Mouse (Mus musculus) MEL (cell line): Measurements from ENCODE around the gene Cpt2. TPM values are rescaled to one million over a fixed set of nuclear protein-coding genes. Genes with fewer than 3 reads are reported as not detected.
A peak's percentile ranks its signal among the peaks of the same experiment; 100 is the strongest.

Source experiments
- DNase-seq: peaks from one replicate; pipeline ENCODE4 v3.0.0; 2011; ENCODE audit warnings: low read depth, low spot score
- H3K27ac ChIP-seq: 2 replicates; pipeline ENCODE4 v1.5.1; 2012; ENCODE audit warnings: low read depth, mild to moderate bottlenecking, control low read depth, low read length, moderate library complexity; ENCODE audit not compliant: control insufficient read depth
- H3K27me3 ChIP-seq, 2 experiments: fragments of 150-350 bp in 1 of 2; sonication (generic) in 1 of 2; 2 replicates each; pipeline ENCODE4 v1.6.1; 2012; ENCODE audit warnings: low read length in 2 of 2, mild to moderate bottlenecking in 2 of 2, improper control_type of control experiment in 1 of 2, moderate library complexity in 1 of 2; ENCODE audit not compliant: insufficient read depth in 2 of 2, control insufficient read depth in 1 of 2
- H3K36me3 ChIP-seq, 2 experiments: 2 replicates each; pipeline ENCODE4 v1.6.1; 2012 to 2014; ENCODE audit warnings: low read length in 2 of 2, improper control_type of control experiment in 1 of 2, inconsistent platforms in 1 of 2, mild to moderate bottlenecking in 1 of 2; ENCODE audit not compliant: insufficient read depth in 2 of 2, control insufficient read depth in 1 of 2
- H3K4me1 ChIP-seq, 2 experiments: fragments of 150-350 bp in 1 of 2; sonication (generic) in 1 of 2; 2 replicates each; pipeline ENCODE4 v1.6.1; 2012; ENCODE audit warnings: low read length in 2 of 2, improper control_type of control experiment in 1 of 2, mild to moderate bottlenecking in 1 of 2; ENCODE audit not compliant: insufficient read depth in 2 of 2, control insufficient read depth in 1 of 2
- H3K4me3 ChIP-seq, 2 experiments: fragments of 150-350 bp in 1 of 2; sonication (generic) in 1 of 2; 2 replicates each; pipeline ENCODE4 v1.5.1; 2012; ENCODE audit warnings: low read depth in 2 of 2, low read length in 2 of 2, mild to moderate bottlenecking in 2 of 2, moderate library complexity in 2 of 2, control low read depth in 1 of 2, improper control_type of control experiment in 1 of 2; ENCODE audit not compliant: control insufficient read depth in 1 of 2, insufficient read depth in 1 of 2
- H3K79me2 ChIP-seq: 2 replicates; pipeline ENCODE4 v1.6.1; 2012; ENCODE audit warnings: mild to moderate bottlenecking, low read length, moderate library complexity; ENCODE audit not compliant: control insufficient read depth, poor library complexity, insufficient read depth
- H3K9ac ChIP-seq: 2 replicates; pipeline ENCODE4 v1.6.1; 2012; ENCODE audit warnings: low read depth, mild to moderate bottlenecking, control low read depth, low read length, moderate library complexity; ENCODE audit not compliant: control insufficient read depth, poor library complexity, severe bottlenecking
- H3K9me3 ChIP-seq: fragments of 150-350 bp; sonication (generic); replicated peaks from 2 replicates; pipeline ENCODE4 v1.6.1; 2012; ENCODE audit warnings: mild to moderate bottlenecking, low read length, improper control_type of control experiment, moderate library complexity; ENCODE audit not compliant: insufficient read depth
- BHLHE40 ChIP-seq: IDR thresholded peaks from 2 replicates; pipeline ENCODE4 v1.6.1; 2012; ENCODE audit warnings: low read depth, mild to moderate bottlenecking, inconsistent platforms, low read length, improper control_type of control experiment, borderline replicate concordance
- CHD1 ChIP-seq: IDR thresholded peaks from 2 replicates; pipeline ENCODE4 v1.6.1; 2012; ENCODE audit warnings: low read depth, mild to moderate bottlenecking, inconsistent platforms, low read length, improper control_type of control experiment
- CTCF ChIP-seq, 3 experiments: IDR thresholded peaks in 2 of 3; conservative IDR thresholded peaks in 1 of 3; 2 replicates each; pipeline ENCODE4 v1.5.1; 2011 to 2012; ENCODE audit warnings: low read length in 3 of 3, low read depth in 2 of 3, mild to moderate bottlenecking in 2 of 3, improper control_type of control experiment in 1 of 3, inconsistent platforms in 1 of 3, mixed read lengths in 1 of 3, moderate library complexity in 1 of 3; ENCODE audit not compliant: control insufficient read depth in 1 of 3, insufficient read depth in 1 of 3, poor library complexity in 1 of 3, severe bottlenecking in 1 of 3
- ELF1 ChIP-seq: IDR thresholded peaks from 2 replicates; pipeline ENCODE4 v1.6.1; 2014; ENCODE audit warnings: low read depth, mild to moderate bottlenecking, inconsistent platforms, low read length, improper control_type of control experiment, moderate library complexity
- GABPA ChIP-seq: IDR thresholded peaks from 2 replicates; pipeline ENCODE4 v1.6.1; 2012; ENCODE audit warnings: low read depth, mild to moderate bottlenecking, inconsistent platforms, low read length, improper control_type of control experiment, moderate library complexity
- JUND ChIP-seq: IDR thresholded peaks from 2 replicates; pipeline ENCODE4 v1.6.1; 2011; ENCODE audit warnings: low read depth, mild to moderate bottlenecking, improper control_type of control experiment, low read length
- KAT2A ChIP-seq: conservative IDR thresholded peaks from 2 replicates; pipeline ENCODE4 v1.6.1; 2012; ENCODE audit warnings: low read depth, low read length, improper control_type of control experiment, inconsistent platforms
- NRF1 ChIP-seq: IDR thresholded peaks from 2 replicates; pipeline ENCODE4 v1.6.1; 2014; ENCODE audit warnings: low read depth, mild to moderate bottlenecking, inconsistent platforms, low read length, improper control_type of control experiment, moderate library complexity; ENCODE audit not compliant: poor library complexity, insufficient read depth, severe bottlenecking
- POLR2A ChIP-seq, 2 experiments: IDR thresholded peaks; 2 replicates each; pipeline ENCODE4 v1.6.1; 2011 to 2012; ENCODE audit warnings: low read length in 2 of 2, mild to moderate bottlenecking in 2 of 2, control low read depth in 1 of 2, improper control_type of control experiment in 1 of 2, low read depth in 1 of 2, moderate library complexity in 1 of 2; ENCODE audit not compliant: control insufficient read depth in 1 of 2, insufficient read depth in 1 of 2, poor library complexity in 1 of 2
- POLR2AphosphoS5 ChIP-seq: IDR thresholded peaks from 2 replicates; pipeline ENCODE4 v1.6.1; 2012; ENCODE audit warnings: low read depth, borderline replicate concordance, mild to moderate bottlenecking, inconsistent platforms, low read length, moderate library complexity, mixed read lengths
- RAD21 ChIP-seq: IDR thresholded peaks from 2 replicates; pipeline ENCODE4 v1.6.1; 2011; ENCODE audit warnings: mild to moderate bottlenecking, low read depth, low read length, improper control_type of control experiment
- RCOR1 ChIP-seq: IDR thresholded peaks from 2 replicates; pipeline ENCODE4 v1.6.1; 2012; ENCODE audit warnings: low read depth, mild to moderate bottlenecking, inconsistent platforms, low read length, improper control_type of control experiment
- SMC3 ChIP-seq: IDR thresholded peaks from 2 replicates; pipeline ENCODE4 v1.6.1; 2011; ENCODE audit warnings: low read depth, low read length, improper control_type of control experiment
- TAL1 ChIP-seq: IDR thresholded peaks from 2 replicates; pipeline ENCODE4 v1.6.1; 2012; ENCODE audit warnings: mild to moderate bottlenecking, inconsistent platforms, low read length, moderate library complexity, mixed read lengths
- UBTF ChIP-seq: IDR thresholded peaks from 2 replicates; pipeline ENCODE4 v1.6.1; 2012; ENCODE audit warnings: low read depth, mild to moderate bottlenecking, inconsistent platforms, low read length, improper control_type of control experiment, moderate library complexity, borderline replicate concordance; ENCODE audit not compliant: insufficient read depth
- USF2 ChIP-seq, 2 experiments: IDR thresholded peaks; 2 replicates each; pipeline ENCODE4 v1.6.1; 2011 to 2012; ENCODE audit warnings: improper control_type of control experiment in 2 of 2, low read length in 2 of 2, borderline replicate concordance in 1 of 2, inconsistent platforms in 1 of 2, low read depth in 1 of 2, mild to moderate bottlenecking in 1 of 2; ENCODE audit not compliant: insufficient read depth in 1 of 2
- ZC3H11A ChIP-seq: IDR thresholded peaks from 2 replicates; pipeline ENCODE4 v1.6.1; 2012; ENCODE audit warnings: low read depth, mild to moderate bottlenecking, inconsistent platforms, low read length, improper control_type of control experiment
- ZKSCAN1 ChIP-seq: IDR thresholded peaks from 2 replicates; pipeline ENCODE4 v1.6.1; 2012; ENCODE audit warnings: low read depth, mild to moderate bottlenecking, inconsistent platforms, low read length, improper control_type of control experiment, moderate library complexity
- ZMIZ1 ChIP-seq: IDR thresholded peaks from 2 replicates; pipeline ENCODE4 v1.6.1; 2012; ENCODE audit warnings: low read depth, mild to moderate bottlenecking, inconsistent platforms, low read length, improper control_type of control experiment, moderate library complexity
- polyA plus RNA-seq, 2 experiments: library from polyadenylated mRNA; stranded (reverse) in 1 of 2; unstranded in 1 of 2; fragments of >175 nt in 1 of 2; fragments of >200 nt in 1 of 2; gene quantifications; 2 replicates each; pipeline versions ENCODE4 v1.2.1 to v1.2.4; 2012; ENCODE audit warnings: low replicate concordance in 2 of 2, low read depth in 1 of 2; ENCODE audit not compliant: insufficient read length in 2 of 2, insufficient read depth in 1 of 2, missing spikeins in 1 of 2
- total RNA-seq: library from RNA; depleted of rRNA; stranded (reverse); fragments of 300-350 nt; gene quantifications from 2 replicates; pipeline ENCODE4 v1.2.3, GENCODE M21; 2012

Cpt2 gene
- total and polyA plus RNA-seq, 3 experiments, result 14.0 to 37.6 TPM; not detected in 1

DNA sequence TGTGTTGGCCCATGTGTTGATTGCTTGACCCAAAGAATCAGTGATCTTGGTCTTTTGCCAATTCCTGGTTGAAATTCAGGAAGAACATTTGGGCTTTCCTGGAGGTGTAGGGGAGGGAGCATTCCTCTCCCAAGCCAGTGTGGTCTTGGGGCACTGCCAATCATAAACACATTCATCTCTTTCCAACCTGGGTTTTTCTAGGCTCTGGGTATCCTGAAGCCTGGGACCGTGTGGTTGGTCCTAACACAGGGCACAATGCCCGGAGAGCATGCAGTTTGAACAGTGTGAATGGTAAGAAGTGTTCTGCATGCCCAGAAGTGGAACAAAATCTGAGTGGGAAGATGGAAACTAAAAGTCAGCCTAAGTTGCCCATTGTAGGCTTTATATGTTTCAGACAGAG lies 14.7 kb upstream of the Cpt2 start:
- Histone ChIP-seq H3K27ac (no peak overlapping the region), H3K27me3 (peaks cover 0 to 3% of the 10 kb centered on the region in 2 experiments; a peak in 1 of 4 replicates)
- no peak for TF ChIP-seq ELF1
- no peak for TF ChIP-seq USF2 (IDR thresholded peaks at IDR 0.05; ENCODE audit: borderline replicate concordance in 1 of 2, insufficient read depth in 1 of 2, low read depth in 1 of 2, low read length in 2 of 2)
- TF ChIP-seq TAL1, result no peak
- TF ChIP-seq BHLHE40, result no peak
- TF ChIP-seq RCOR1, result no peak
- TF ChIP-seq ZMIZ1, result no peak
- no peak for TF ChIP-seq GABPA
- TF ChIP-seq ZKSCAN1, result no peak
- no peak for TF ChIP-seq POLR2AphosphoS5
- no peak for TF ChIP-seq UBTF
- no peak for TF ChIP-seq CHD1
- TF ChIP-seq, all 39 proteins: peak for 0
- DNase-seq, result no peak
- Histone ChIP-seq H3K4me1 (peaks cover 0 to 6% of the 10 kb centered on the region in 2 experiments; a peak in 2 of 4 replicates), H3K79me2 (no peaks in the 10 kb centered on the region), H3K9me3 (no peaks in the 10 kb centered on the region), H3K9ac (no peak overlapping the region), H3K36me3 (no peaks in the 10 kb centered on the region; a peak in 1 of 4 replicates), H3K4me3 (no peak overlapping the region)

DNA sequence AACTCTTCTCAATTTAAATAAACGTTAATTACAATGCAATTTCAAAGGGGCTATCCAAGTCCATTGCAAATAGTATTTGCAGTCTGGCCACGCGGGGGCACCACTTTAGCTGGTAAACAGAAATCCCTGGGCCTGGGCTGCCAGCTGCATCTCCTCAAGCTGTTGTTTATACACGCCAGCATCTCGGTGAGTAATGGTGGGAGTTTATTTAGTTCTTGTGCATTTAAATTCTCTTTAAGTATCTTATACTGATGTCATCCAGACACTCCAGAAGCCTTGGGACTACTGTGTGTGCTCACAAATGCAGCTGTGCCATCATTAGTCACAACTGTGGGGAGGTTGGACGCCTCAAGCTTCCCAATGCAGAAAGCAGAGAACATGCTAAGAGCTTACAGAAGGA lies 13.9 kb upstream of the Cpt2 start:
- H3K9me3 ChIP-seq, result no peaks in the 10 kb centered on the region
- no peaks in the 10 kb centered on the region for H3K79me2 ChIP-seq
- no peak overlapping the region for H3K4me3 ChIP-seq
- peaks cover 0 to 6% of the 10 kb centered on the region in 2 experiments; a peak in 2 of 4 replicates for H3K4me1 ChIP-seq
- TF ChIP-seq CHD1 (no peak), CTCF (IDR thresholded peaks at IDR 0.05 in 2 of 3, conservative IDR thresholded peaks at IDR 0.05 in 1 of 3; ENCODE audit: control insufficient read depth in 1 of 3, insufficient read depth in 1 of 3, low read depth in 2 of 3, low read length in 3 of 3, poor library complexity in 1 of 3, severe bottlenecking in 1 of 3) (peak; percentile 46 to 82 (median 78)), NRF1 (no peak), ZC3H11A (peak; percentile 51), SMC3 (peak; percentile 80), POLR2A (IDR thresholded peaks at IDR 0.05; ENCODE audit: control insufficient read depth in 1 of 2, insufficient read depth in 1 of 2, low read depth in 1 of 2, low read length in 2 of 2, poor library complexity in 1 of 2) (no peak), KAT2A (no peak), RAD21 (peak; percentile 79), JUND (no peak)
- H3K27ac ChIP-seq, result no peak overlapping the region
- peak; percentile 72 for DNase-seq
- no peaks in the 10 kb centered on the region; a peak in 1 of 4 replicates for H3K36me3 ChIP-seq
- H3K27me3 ChIP-seq, result no peaks in the 10 kb centered on the region; a peak in 1 of 4 replicates
- no peak overlapping the region for H3K9ac ChIP-seq
